Mouse (Mus musculus): ENCODE data around the gene Gm44511.
A peak's percentile ranks its signal among the peaks of the same experiment; 100 is the strongest.
"Not testable (repeated sequence)": the region's sequence is repeated elsewhere in the genome, so short reads cannot be mapped to it uniquely, and the experiment has no call there.

Gm44511 gene

DNA sequence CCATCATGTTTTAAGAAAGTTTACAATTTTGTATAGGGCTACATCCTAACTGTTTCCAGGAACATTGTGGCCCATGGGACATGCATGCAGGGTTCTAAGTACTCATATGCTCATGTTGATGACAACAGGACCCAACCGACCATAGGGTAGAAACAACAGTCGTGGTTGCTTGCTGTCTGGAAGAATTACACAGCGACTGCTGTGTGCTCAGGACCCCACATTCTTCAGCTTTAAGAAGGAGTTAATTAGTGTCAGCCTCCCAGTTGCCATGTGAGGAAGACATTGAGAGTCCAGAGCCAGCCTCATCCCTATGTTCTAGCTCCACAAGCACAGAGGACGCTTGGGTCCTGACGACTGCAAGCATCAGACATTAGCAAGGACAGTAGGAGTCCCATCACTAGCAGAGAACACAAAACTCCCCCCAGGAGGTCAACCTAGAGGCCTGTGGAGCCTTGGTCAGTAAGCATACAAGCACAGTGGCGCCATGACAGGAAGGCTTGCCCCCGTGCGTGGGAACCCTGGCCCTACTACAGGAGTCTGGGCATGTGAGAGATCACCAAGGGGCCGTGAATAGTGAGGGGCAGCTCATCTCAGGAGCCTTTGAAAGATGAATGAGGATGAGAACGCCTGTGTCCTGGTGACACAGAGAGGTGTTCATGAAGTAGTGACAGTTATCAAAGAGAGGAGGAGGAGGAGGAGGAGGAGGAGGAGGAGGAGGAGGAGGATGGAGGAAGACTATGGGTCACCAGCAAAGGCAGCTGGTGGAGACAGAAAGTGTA, 63.0 kb downstream of the Gm44511 start:
- DNase-seq (ENCODE audit: low read depth, low spot score): not testable (repeated sequence)

DNA sequence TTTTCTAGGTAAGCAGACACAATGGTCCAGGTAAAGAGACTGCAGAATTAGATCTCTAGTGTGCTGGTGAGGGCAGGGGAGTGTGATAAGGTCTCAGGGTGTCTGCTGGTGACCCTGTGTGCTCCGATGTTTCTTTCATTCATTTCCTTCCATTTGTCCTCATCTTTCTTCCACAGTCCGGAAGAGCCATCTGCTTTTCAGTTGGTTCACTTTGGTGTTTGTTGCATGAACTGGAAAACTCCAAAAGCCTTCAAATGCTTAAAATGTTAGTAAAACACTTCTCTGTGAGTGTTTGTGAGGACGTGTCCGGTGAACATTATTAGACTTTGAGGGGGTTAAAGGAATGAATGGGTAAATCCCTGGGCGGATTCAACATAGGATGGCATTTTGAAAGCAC, 65.0 kb downstream of the Gm44511 start:
- DNase-seq (ENCODE audit: low read depth, low spot score): no peak

DNA sequence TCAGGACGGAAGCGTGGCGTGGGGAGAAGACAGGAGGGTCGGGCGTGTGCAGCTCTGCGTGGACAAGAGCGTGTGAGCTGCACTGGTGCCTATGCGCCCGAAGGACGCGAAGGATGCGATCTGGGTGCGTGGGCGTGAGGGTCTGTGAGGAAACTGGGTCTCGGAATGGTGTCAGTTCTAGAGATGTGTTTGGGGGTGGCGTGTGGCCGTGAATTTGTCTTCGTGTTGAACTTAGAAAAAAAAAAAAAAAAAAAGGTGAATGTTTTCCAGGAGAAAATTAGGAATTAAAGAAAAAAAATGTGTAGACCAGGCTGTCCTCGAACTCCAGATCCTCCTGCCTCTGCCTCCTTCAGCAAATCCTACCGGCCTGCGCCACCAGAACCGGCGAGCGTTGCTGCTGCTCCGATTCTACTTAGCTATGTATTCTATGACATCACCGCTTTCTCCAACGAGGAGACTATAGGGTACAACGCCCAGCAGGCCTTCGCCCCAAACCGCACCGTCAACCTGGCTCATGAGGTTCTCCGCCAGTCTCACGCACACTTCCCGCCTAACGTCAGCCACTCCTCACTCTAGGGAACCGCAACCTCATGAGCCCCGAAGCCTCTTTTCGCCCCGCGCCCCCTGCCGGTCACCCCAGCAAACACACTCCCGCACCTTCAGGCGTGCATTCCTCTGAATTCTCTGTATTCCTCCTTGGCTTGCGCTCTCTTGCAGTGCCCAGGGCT, 65.5 kb downstream of the Gm44511 start:
- DNase-seq (ENCODE audit: low read depth, low spot score): peak; percentile 82

DNA sequence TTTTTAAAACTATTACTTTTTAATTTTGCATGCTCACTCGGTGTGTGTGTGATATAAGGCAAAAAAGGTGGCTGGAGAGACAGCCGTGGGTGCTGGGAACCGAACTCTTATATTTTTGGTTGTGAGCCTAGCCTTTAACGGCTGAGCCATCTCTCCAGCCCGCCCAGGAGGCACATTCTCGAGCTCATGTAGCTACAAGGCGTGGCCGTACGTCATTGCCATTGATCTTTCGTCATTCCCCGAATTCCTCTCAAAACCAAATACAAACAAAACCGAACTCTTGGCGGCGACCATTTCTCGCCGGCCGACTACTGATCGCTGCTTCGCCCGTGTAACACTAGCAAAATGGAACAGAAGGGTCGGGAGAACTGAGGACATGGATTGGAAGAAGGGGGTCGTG, 66.1 kb downstream of the Gm44511 start:
- DNase-seq (ENCODE audit: low read depth, low spot score): peak; percentile 80

DNA sequence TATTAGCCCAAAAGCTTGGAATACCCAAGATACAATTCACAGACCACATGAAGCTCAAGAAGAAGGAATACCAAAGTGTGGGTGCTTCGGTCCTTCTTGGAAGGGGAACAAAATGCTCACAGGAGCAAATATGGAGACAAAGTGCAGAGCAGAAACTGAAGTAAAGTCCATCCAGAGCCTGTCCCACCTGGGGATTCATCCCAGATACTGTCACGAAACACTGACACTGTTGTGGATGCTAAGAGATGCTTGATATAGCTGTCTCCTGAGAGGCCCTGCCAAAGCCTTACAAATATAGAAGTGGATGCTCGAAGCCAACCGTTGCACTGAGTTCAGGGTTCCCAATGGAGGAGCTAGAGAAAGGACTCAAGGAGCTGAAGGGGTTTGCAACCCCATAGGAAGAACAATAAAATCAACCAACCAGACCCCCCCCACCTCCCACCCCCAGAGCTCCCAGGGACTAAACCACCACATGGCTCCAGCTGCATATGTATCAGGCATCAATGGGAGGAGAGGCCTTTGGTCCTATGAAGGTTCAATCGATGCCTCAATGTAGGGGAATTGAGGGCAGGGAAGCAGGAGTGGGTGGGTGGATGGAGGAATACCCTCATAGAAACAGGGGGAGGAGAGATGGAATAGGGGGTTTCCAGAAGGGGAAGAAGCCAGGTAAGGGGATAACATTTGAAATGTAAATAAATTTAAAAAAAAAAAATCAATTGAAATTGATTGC, 66.7 kb downstream of the Gm44511 start:
- DNase-seq (ENCODE audit: low read depth, low spot score): no peak

DNA sequence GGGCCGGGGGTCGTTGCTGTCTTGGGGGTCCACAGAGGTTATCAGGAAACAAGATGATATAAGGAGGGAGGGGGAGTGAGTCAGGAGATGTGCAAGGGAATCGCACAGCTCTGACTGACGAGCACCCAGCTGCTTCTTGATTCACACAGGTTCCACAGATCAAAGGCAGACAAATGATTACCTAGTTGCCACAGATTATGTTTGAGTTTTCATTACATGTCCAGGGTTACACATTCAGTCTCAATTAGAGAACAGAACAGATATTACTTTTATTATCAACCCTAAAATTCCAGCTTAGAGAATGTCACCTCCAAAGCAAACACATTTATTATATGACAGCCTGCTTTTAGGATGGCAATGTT, 70.7 kb downstream of the Gm44511 start:
- DNase-seq (ENCODE audit: low read depth, low spot score): not testable (repeated sequence)

DNA sequence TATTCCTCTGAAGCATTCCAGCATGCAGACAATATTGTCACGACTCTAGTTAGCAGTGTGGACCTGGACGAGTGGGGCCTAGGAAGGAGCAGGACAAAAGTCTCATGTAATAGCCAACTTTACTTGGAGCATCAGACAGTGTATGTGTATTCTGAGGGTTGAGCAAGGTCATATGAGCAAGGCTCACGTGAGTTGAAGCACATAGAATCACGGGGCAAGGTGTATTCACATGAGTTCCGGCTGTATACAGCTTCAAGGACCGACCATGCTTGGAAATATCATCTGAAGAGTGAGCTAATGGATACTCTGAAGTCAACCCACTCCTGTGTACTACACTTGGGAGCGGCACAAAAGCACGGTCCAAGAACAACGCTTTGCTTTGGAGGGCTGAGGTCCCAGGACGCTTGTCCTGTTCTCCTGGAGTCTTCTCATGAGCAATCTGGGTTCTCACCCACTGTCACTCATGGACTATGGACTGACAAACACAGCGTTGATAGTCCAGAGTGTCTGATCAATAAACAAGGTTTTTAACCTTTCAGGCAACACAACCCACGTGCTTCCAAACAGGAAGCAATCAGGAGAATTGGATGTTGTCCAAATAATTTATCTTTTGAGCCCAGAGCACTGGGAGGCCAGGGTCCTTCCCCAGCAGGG, 71.2 kb downstream of the Gm44511 start:
- DNase-seq (ENCODE audit: low read depth, low spot score): not testable (repeated sequence)

DNA sequence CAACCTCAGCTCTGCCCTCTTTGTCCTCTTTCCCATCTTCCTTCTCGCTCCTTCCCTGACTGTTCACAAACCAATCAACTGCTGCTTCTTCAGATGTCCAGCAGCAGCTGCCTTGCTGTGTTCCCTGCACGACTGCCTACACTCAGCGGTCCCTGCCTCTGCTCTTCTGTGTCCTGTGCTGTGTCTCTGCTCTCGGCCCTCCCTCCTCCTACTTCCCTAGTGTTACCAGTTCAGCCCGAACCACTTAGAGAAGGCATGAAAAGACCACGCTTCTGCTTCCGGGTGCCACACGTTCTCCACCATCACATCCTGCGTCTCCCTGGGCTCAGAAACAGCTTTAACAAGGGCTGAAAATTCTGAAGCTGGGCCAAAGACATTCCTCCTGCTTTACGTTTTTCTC, 71.8 kb downstream of the Gm44511 start:
- not testable (repeated sequence) for DNase-seq (ENCODE audit: low read depth, low spot score)

DNA sequence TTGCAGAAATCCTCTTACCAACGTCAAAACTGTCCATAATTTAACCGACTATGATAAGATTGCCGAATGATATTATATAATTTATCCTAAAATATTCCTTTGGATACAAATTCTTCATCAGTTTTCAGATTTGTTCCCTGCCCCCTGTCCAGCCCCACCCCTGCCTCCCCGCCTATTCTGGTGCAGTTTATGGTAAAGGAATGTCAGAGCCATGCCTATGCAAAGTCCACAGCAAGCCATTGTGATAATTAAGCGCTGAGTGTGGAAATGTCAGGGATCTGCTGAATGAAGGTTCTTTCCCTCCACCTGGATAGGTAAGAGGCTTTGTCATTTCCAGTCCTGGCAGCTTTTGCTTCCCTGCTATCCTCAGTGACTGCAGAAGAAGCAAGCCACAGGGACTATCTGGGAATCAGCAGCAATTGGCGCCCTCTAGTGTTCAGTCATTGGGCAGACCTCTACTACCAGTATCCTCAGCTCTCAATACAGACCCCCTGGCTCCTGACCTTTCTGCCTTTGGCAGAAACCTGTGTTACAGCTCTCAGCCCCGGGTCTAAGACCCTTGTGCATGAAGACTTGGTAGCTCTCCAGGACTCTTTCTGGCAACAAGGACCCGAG, 72.4 kb downstream of the Gm44511 start:
- DNase-seq (ENCODE audit: low read depth, low spot score): peak; percentile 46

DNA sequence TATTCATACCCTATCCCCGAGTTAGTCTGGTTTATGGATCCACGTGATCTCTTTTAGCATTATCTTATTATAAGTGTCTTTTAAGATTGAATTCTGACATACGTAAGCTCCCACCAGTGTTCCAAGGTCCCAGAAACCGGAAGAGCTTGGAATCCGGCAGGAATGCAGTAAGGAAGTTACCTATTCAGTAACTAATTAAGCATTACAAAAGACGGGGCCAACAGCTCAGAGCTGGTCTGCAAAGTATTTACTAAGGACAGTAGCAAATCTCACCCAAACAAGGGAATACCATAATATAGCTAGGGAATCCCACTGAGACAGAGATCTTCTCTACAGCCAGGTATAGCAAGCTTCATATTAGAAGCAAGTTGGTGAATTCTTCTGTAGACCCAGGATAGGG, 79.1 kb downstream of the Gm44511 start:
- DNase-seq (ENCODE audit: low read depth, low spot score): not testable (repeated sequence)

DNA sequence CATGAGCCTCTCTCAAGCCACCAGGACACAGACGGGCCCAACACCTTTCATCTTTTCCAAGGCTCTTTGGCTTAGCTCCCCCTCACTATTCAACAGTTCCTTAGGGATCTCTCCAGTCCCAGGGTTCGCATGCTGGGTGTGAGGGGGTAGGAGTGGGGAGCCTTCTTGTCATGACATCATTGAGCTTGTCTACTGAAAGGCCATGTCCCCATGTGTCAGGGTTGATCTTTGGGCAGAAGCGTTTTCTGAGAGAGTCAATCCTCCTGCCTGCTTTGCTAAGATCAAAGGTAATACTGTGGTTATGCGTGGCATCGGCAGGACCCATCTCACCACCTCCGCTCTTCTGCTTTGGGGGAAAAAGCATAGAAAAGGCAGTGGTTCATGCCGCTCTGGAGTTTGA, 88.7 kb downstream of the Gm44511 start:
- no peak for DNase-seq (ENCODE audit: low read depth, low spot score)

DNA sequence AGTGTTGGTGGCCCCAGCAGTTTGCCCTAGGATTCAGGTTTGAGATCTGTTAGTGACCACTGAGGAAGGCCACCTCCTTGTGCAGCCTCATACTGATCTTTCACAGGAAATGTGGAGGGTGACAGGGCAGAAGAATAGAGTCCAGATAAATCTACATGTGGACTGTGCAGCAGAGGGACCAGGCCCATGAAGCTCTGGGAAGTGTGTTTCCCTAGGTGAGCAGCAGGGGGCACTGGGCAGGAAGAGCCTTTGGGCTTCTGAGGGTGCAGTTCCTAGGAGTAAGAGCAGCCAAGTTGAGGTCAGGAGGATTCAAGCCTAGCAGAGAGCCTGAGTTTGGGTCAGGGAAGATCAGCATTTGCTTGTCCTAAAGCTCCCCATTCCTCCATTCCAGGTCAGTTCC, 90.0 kb downstream of the Gm44511 start:
- no peak for DNase-seq (ENCODE audit: low read depth, low spot score)

DNA sequence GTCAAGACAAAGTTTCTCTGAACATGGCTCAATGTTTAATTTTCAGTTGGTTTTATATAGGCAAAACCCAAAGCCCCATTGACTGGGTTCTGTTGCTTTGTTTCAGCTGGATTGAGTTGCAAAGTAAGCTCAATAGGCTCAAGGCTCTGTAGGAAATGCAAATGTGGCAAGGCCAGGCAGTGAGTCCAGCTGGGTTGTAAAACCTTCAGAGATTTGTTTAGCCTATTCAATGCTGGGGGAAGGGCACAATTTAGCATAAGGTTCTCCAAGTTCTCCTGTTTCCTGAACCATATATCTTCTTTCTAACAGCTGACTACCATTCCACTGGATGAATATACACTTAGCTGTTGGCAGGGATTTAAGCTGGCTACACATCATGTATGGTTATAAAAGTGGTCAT, 91.2 kb downstream of the Gm44511 start:
- no peak for DNase-seq (ENCODE audit: low read depth, low spot score)

DNA sequence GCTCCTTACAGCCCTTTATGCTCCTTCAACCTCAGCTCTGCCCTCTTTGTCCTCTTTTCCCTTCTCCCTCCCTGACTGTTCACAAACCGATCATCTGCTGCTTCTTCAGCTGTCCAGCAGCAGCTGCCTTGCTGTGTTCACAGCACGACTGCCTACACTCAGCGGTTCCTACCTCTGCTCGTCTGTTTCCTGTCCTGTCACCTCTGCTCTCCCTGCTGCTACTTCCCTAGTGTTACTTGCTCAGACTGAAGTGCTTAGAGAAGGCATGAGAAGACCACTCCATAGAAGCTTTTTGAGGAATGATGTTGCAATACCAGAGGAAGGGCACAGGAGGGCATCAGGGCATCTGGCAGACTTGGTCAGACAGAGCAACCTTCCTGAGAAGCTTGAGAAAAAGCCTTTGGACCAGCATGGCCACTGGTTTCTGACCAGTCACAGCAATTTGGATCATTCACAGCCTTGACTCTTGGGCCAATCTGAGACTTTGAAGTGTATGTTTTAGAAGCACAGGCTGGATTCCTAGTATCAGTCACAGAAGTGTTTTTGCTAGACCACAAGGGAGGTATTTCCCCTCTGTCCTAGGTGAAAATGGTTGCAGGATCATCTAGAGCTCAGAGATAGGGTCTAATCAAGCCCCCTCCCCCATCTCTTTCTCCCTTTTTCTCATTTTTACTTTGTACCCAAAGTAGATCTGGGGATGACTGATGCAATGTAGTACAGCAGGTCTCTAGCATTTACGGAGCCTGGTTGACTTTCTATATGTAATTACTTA, 92.0 kb downstream of the Gm44511 start:
- no peak for DNase-seq (ENCODE audit: low read depth, low spot score)

DNA sequence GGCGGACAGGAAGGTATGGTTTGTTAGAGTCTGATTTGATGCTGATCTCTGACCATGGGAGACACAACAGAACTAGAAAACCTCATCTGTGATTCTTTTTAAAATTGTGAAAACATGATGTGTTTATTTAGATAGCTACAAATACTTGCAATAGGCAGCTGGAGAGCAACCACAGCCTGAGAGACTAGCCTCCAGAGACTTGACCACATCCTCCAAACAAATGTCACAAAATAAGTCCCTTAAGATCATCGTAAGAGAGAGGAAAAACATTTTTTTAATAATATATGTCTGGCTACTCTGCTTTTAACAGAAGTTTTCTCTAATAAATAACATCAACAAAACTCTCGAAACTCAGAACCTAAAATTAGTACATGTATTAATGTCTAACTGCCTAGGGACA, 94.1 kb downstream of the Gm44511 start:
- no peak for DNase-seq (ENCODE audit: low read depth, low spot score)
